Mouse (Mus musculus) small intestine, adult 10 weeks (tissue): ENCODE measurements around the gene Cand1. TPM values are rescaled to one million over a fixed set of nuclear protein-coding genes. Genes with fewer than 3 reads are reported as not detected.

Experiments used
- polyA plus RNA-seq: library from polyadenylated mRNA; stranded (reverse); fragments of 350-450 nt; fragmentation: Illumina TruSeq; extraction: RNeasy Lipid Tissue Mini Kit (QIAGEN cat#74804); gene quantifications from one replicate; pipeline ENCODE4 v1.2.3, GENCODE M21; 2014; ENCODE audit warnings: low replicate concordance

The Cand1 gene
- polyA plus RNA-seq: 34.5 TPM

GRCm38 (mm10) chr10:119239969-119240721 is at the start of gene Cand1:
Cand1 (minus strand) TSS chr10:119240055.

Other genes with a start within 250 kb of the Cand1 start
- not detected for gene Grip1, start 213.8 kb upstream of the Cand1 start, polyA plus RNA-seq